Mouse (Mus musculus) liver, embryonic 13.5 days (tissue): ENCODE measurements around the gene Whrn. TPM values are rescaled to one million over a fixed set of nuclear protein-coding genes. Genes with fewer than 3 reads are reported as not detected.
A peak's percentile ranks its signal among the peaks of the same experiment; 100 is the strongest.

Source experiments
- ATAC-seq: fragments of 200-750 bp; cut with Nextera tagmentation; 2 replicates; pipeline ENCODE4 v1.8.0; 2017; ENCODE audit warnings: low read depth, mild to moderate bottlenecking, moderate number of reproducible peaks, moderate library complexity
- DNase-seq: peaks from one replicate; pipeline ENCODE4 v3.0.0; 2022
- H3K27ac ChIP-seq: fragments of 300-500 bp; sonication (generic); 2 replicates; pipeline ENCODE4 v1.5.1; 2015; ENCODE audit warnings: moderate library complexity, mild to moderate bottlenecking, inconsistent platforms
- H3K27me3 ChIP-seq: fragments of 300-500 bp; sonication (generic); 2 replicates; pipeline ENCODE4 v1.6.1; 2015; ENCODE audit warnings: mild to moderate bottlenecking, inconsistent platforms
- H3K36me3 ChIP-seq: fragments of 300-500 bp; sonication (generic); 2 replicates; pipeline ENCODE4 v1.6.1; 2015; ENCODE audit warnings: mild to moderate bottlenecking, inconsistent platforms
- H3K4me1 ChIP-seq: fragments of 300-500 bp; sonication (generic); replicated peaks from 2 replicates; pipeline ENCODE4 v1.6.1; 2015; ENCODE audit warnings: inconsistent platforms
- H3K4me2 ChIP-seq: fragments of 300-500 bp; sonication (generic); 2 replicates; pipeline ENCODE4 v1.6.1; 2015; ENCODE audit warnings: inconsistent platforms, mild to moderate bottlenecking, moderate library complexity
- H3K4me3 ChIP-seq: fragments of 300-500 bp; sonication (generic); replicated peaks from 2 replicates; pipeline ENCODE4 v1.5.1; 2015; ENCODE audit warnings: mild to moderate bottlenecking, inconsistent platforms
- H3K9ac ChIP-seq: fragments of 300-500 bp; sonication (generic); 2 replicates; pipeline ENCODE4 v1.6.1; 2015; ENCODE audit warnings: mild to moderate bottlenecking, inconsistent platforms
- H3K9me3 ChIP-seq: fragments of 300-500 bp; sonication (generic); replicated peaks from 2 replicates; pipeline ENCODE4 v1.6.1; 2016; ENCODE audit warnings: inconsistent platforms
- WGBS: fragments of 180-500 bp; shearing (Covaris S2); methylation state at CpG from one replicate; pipeline ENCODE4 v1.1.7; 2015; ENCODE audit not compliant: insufficient replicate concordance; 5-methylcytosine and 5-hydroxymethylcytosine counted together
- polyA plus RNA-seq: library from polyadenylated mRNA; unstranded; fragments of >200 nt; fragmentation: Nextera tagmentation; extraction: Ambion mirVana; gene quantifications from 2 replicates; pipeline ENCODE4 v1.2.1, GENCODE M21; 2015

Gene Whrn
- polyA plus RNA-seq, 1 experiment from 2014 or later: 0.18 TPM

DNA sequence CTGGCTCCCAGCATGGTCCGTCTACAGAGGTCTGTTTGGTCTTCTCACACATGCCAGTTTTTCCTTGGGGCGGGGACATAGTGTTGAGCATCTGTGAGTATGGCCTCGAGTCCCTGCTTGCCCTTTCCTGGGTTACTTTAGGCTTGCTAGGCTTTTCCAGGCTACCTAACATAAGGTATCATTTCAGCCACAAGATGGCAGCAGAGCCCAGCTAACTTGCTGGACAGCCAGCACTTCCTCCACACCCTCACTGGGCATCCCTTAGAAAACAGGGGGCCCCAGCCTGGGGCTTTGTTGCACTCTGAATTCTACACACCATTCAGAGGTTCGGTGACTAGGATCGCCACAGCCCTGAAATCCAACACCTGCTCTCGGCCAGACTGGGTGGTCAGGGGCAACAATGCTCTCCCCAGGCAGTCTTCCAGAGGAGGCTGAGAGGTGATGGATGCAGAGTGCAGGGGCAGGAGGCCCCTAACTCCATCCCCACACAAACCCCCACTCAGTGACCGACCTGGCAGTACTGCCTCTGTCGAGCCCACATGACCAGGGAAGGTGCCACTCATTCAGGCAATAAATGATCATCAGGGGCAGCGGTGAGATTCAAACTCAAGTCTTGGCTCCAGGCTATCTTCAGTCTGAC lies 78.4 kb downstream of the Whrn start:
- ATAC-seq: peak; percentile 32
- no peak overlapping the region for H3K4me3 ChIP-seq

DNA sequence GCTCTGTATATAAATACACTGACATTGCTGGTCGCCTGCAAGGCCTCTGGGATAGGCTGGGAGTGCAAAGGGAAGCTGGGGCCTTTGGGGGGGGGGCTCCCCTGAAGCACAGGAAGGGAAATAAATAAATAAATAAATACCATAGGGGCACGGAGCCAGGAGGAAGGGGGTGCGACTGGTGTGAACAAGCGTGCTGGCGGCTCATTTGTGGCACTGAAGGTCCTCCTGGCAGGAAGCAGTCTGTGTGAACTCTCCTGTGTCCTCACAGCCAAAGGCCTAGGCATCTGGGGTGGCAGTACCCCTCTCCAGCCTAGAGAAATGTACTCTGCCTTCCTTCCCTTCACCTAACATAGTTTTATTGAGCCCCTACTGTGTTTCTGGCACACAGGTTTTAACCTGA lies 80.8 kb downstream of the Whrn start:
- Histone ChIP-seq H3K27ac (no peak overlapping the region), H3K4me1 (peaks cover 14% of the 10 kb centered on the region), H3K9me3 (no peaks in the 10 kb centered on the region), H3K27me3 (no peaks in the 10 kb centered on the region; the same call in 1 of the 2 replicates), H3K36me3 (no peaks in the 10 kb centered on the region), H3K4me3 (no peak overlapping the region), H3K9ac (no peak overlapping the region), H3K4me2 (no peak overlapping the region)
- WGBS: 56% methylated on average over 5 of the region's 5 CpGs
- DNase-seq: no peak
- ATAC-seq: no peak

More for the DNA sequence above, 78.4 kb downstream of the Whrn start:
- Histone ChIP-seq H3K27me3 (no peaks in the 10 kb centered on the region), H3K4me2 (no peak overlapping the region), H3K9ac (no peak overlapping the region), H3K36me3 (no peaks in the 10 kb centered on the region), H3K4me1 (no peaks in the 10 kb centered on the region), H3K9me3 (no peaks in the 10 kb centered on the region), H3K27ac (no peak overlapping the region)
- DNase-seq: peak; percentile 31
- WGBS: 23% methylated on average over 9 of the region's 9 CpGs

DNA sequence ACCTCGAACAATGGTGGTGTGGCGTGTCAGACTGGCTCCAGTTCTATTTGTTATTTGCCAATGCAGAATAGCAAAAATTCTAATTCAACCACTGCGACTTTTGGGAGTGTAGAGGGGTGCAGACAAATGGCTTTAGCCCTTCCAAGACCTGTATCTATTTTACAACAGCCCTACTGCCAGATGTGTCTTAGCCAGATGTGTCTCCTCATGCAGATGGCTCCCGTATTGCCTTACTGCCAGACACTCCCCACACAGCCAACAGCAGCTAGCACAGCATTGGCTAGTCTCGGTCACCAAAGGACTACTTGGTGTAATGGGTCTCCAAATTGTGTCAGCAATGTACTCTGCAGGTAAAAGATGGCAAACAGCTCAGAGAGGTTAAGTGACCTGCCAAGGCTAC lies 84.6 kb downstream of the Whrn start:
- 66% methylated on average over 5 of the region's 5 CpGs for WGBS
- H3K27me3 ChIP-seq: peaks cover 7% of the 10 kb centered on the region
- no peaks in the 10 kb centered on the region for H3K9me3 ChIP-seq
- peaks cover 44% of the 10 kb centered on the region for H3K4me1 ChIP-seq
- no peak overlapping the region for H3K27ac ChIP-seq
- H3K4me2 ChIP-seq: peak overlapping the region; percentile 94
- no peaks in the 10 kb centered on the region for H3K36me3 ChIP-seq
- no peak for DNase-seq
- no peak for ATAC-seq
- H3K9ac ChIP-seq: no peak overlapping the region
- no peak overlapping the region for H3K4me3 ChIP-seq

DNA sequence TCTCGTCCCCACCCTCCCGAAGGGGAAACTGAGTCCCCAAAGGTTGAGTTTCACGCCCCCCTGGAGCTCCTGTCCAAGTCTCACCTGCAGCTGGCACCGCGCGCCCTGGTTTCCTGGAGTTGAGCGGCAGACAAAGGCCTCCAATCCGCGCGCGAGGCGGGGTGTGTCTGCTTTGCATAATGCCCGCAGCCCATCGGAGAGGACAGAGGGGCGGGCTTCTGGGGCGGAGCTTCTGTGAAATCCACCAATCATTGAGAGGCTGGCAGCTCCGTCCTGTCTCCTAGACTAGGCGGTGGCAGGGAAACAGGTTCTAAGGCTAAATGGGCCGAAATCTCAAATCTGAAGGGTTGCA lies 85.2 kb downstream of the Whrn start:
- peak; percentile 91 for ATAC-seq
- H3K27me3 ChIP-seq: peaks cover 7% of the 10 kb centered on the region
- peaks cover 51% of the 10 kb centered on the region for H3K4me1 ChIP-seq

DNA sequence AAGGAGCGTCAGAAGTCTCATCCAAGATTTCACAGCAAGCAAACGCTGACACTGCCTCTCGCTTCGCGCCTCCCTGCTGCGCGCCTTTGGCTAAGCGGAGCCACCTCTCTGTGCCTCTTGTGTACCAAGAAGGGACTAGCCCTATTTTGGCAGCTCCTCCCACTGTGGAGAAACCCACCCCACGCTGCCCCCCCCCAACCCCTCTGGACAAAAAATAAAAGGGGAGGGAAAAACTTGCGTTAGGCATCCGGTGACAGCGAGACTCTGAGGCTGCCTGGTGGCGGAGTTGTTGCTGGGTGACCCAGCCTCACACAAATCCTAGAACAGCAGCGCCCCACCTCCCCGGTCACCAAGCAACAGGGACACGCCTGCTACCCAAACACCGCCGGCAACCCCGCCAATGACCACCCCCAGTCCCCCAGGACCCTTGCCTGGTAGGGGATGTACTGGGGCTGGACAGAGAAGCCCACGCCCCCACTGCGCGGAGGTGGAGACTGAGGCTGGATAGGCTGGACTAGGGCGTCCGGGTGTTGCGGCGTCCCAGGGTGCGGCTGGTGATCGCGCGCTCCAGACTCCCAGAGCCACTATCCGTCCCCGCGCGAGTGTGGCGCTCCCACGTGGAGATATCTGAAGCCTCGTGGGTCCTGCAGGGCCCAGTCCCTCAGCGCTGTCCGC lies 85.7 kb downstream of the Whrn start:
- Histone ChIP-seq H3K4me1 (peaks cover 56% of the 10 kb centered on the region), H3K4me3 (peak overlapping the region; percentile 69), H3K36me3 (no peaks in the 10 kb centered on the region), H3K9ac (peak overlapping the region; percentile 60), H3K9me3 (no peaks in the 10 kb centered on the region), H3K4me2 (peak overlapping the region; percentile 94), H3K27ac (peak overlapping the region; percentile 12; the same call in 1 of the 2 replicates), H3K27me3 (peaks cover 7% of the 10 kb centered on the region)
- under 1% methylated on average over 37 of the region's 39 CpGs for WGBS
- DNase-seq (peak; percentile 57), ATAC-seq (peak; percentile 81)

More for the DNA sequence above, 85.2 kb downstream of the Whrn start:
- Histone ChIP-seq H3K9ac (peak overlapping the region; percentile 60), H3K4me3 (peak overlapping the region; percentile 69), H3K9me3 (no peaks in the 10 kb centered on the region), H3K27ac (peak overlapping the region; percentile 12; the same call in 1 of the 2 replicates), H3K36me3 (no peaks in the 10 kb centered on the region), H3K4me2 (peak overlapping the region; percentile 94)
- under 1% methylated on average over 19 of the region's 19 CpGs for WGBS
- peak; percentile 87 for DNase-seq

DNA sequence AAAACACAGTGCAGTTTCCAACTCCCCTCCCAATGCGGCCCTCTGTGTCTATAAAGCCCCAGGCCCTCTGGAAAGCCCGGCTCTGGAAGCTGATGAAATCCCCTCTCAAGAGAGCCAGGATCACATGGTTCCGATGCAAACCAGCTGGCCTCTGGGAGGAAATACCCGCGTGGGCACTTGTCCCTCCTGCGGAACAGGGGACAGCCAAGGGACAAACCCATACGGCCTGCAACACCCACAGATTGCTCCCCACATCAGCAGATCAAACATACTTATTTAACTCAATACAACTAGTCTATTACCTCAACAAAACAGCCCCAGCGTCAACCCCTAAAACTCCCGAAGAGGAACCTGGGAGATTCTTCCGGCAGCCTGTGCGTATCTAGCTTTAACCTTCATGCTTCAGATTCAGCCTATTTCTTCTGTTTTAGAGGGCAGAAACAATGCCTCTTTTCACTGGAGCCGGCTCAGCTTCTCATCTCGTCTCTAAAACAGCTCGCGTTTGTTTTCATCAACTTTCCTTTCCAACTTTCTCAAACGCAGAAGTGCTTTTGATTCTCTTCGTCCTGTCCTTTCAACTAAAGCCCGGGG lies 86.4 kb downstream of the Whrn start:
- 9% methylated on average over 18 of the region's 18 CpGs for whole genome bisulfite sequencing
- peaks cover 63% of the 10 kb centered on the region for H3K4me1 ChIP-seq
- H3K4me3 ChIP-seq: peak overlapping the region; percentile 69
- no peak for ATAC-seq
- H3K27ac ChIP-seq: no peak overlapping the region
- peak overlapping the region; percentile 60 for H3K9ac ChIP-seq
- H3K4me2 ChIP-seq: peak overlapping the region; percentile 94
- no peak for DNase-seq
- peaks cover 7% of the 10 kb centered on the region for H3K27me3 ChIP-seq
- no peaks in the 10 kb centered on the region for H3K9me3 ChIP-seq
- H3K36me3 ChIP-seq: no peaks in the 10 kb centered on the region

DNA sequence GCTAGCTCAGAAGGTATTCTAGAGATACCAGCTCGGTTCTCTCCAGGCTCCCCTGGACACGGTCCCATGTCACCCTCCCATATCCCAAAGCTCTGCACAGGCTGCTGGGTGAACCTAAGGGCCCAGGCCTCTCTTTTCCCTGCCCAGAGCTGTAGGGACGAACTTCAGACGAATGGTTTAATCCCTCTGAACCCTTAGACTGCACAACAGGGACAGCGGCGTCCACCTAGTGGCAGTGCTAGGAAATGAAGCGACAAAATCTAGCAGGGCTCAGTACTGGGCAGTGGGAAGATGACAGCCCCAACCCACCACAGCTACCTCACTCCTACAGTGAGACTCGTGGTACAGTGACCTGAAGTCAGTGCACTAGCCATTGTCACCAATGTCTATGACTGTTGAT lies 87.1 kb downstream of the Whrn start:
- Histone ChIP-seq H3K27ac (no peak overlapping the region), H3K9me3 (no peaks in the 10 kb centered on the region), H3K4me3 (no peak overlapping the region), H3K36me3 (no peaks in the 10 kb centered on the region), H3K4me2 (peak overlapping the region; percentile 94), H3K27me3 (peaks cover 7% of the 10 kb centered on the region), H3K4me1 (peaks cover 70% of the 10 kb centered on the region), H3K9ac (no peak overlapping the region)
- 12% methylated on average over 8 of the region's 8 CpGs for WGBS
- DNase-seq (no peak), ATAC-seq (no peak)

DNA sequence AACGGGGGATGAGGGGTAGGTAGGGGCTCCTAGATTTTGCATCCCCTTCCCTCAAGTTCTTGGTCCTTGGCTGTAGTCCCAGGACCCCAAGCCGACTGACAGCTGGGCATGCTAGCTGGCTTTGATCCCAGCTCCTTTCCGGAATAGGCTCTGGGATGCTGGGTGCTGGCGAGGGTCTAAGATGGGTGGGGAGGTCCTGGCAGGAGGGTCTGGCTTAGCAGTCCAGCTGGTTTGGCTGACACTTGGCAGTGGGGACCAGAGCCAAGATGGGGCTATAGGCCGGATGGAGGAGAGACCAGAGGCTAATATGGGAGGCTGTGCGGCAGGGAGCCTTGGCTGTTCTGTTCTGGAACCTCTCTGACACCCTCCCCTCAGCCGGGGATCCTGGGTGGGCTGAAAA lies 87.5 kb downstream of the Whrn start:
- Histone ChIP-seq H3K4me2 (no peak overlapping the region), H3K9ac (no peak overlapping the region; the same call in 1 of the 2 replicates), H3K36me3 (no peaks in the 10 kb centered on the region), H3K4me1 (peaks cover 74% of the 10 kb centered on the region), H3K27me3 (peaks cover 7% of the 10 kb centered on the region), H3K9me3 (no peaks in the 10 kb centered on the region), H3K27ac (no peak overlapping the region), H3K4me3 (no peak overlapping the region)
- no peak for ATAC-seq
- DNase-seq: no peak
- 61% methylated on average over 7 of the region's 7 CpGs for WGBS

DNA sequence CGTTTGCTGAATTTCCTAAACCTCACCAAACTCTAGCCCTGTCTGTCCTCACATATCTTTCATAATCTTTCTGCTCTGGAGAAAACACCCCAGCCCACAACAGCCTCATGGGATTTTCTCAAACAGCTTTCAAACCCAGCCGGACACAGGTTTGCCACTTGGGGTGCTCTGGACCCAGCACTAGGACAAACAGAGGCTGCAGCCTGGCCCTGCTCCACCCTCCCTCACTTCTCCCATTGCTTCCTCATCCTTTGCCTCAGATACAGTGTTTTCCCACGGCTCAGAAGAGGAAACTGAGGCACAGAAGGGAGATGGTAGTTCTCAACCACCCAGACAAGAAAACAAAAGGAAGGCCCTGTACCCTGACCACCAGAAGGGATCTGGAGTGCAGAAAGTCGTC lies 90.1 kb downstream of the Whrn start:
- H3K27me3 ChIP-seq: peaks cover 7% of the 10 kb centered on the region
- no peak for DNase-seq
- no peak overlapping the region for H3K27ac ChIP-seq
- H3K4me1 ChIP-seq: peaks cover 92% of the 10 kb centered on the region
- H3K9ac ChIP-seq: no peak overlapping the region
- H3K9me3 ChIP-seq: no peaks in the 10 kb centered on the region
- no peak overlapping the region for H3K4me2 ChIP-seq
- H3K36me3 ChIP-seq: no peaks in the 10 kb centered on the region
- ATAC-seq: no peak
- WGBS: 43% methylated on average over 4 of the region's 4 CpGs
- H3K4me3 ChIP-seq: no peak overlapping the region

DNA sequence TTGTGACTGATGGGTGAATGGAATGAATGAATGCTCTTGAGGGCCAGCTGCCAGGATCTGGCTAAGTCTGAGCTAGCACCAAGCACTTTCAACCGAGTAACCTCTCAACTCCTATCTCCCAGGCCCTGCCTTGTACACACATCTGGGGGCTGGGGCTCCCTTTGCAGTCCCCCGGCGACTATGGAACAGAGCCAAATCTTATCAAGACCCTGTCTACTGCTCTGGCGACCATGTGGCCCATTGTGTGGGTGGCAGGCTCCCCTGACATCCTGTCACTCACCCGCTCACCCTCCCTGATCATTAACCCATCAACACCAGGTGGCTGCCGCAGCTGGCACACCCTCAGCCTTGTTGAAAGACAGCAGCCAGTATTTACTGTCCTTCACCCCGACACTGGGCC lies 90.7 kb downstream of the Whrn start:
- Histone ChIP-seq H3K4me2 (no peak overlapping the region), H3K9me3 (no peaks in the 10 kb centered on the region), H3K9ac (peak overlapping the region; percentile 5; the same call in 1 of the 2 replicates), H3K27ac (no peak overlapping the region), H3K36me3 (no peaks in the 10 kb centered on the region), H3K27me3 (peaks cover 7% of the 10 kb centered on the region), H3K4me1 (peaks cover 93% of the 10 kb centered on the region), H3K4me3 (no peak overlapping the region)
- DNase-seq (no peak), ATAC-seq (no peak; the same call in 1 of the 2 replicates)
- WGBS: 16% methylated on average over 7 of the region's 7 CpGs

DNA sequence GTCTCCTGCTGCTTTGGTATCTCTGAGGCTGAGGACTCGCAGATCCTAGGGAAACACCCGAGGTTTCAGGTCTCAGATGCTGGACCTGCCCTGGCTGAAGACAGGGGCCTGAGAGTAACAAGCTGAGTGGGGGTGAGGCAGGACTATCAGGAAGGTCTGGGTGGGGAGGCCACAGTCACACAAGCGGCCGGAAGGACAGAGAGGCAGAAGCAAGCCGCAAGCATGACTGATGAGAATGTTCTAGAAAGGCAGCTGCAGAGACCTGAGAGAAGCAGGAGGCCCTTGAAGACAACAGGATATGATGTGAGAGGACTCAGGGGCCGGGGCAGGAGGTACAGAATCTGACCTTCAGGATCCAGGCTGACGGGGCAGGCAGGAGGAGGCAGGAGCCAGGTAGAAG lies 91.6 kb downstream of the Whrn start:
- Histone ChIP-seq H3K4me2 (no peak overlapping the region), H3K27me3 (peaks cover 4% of the 10 kb centered on the region), H3K9me3 (no peaks in the 10 kb centered on the region), H3K27ac (peak overlapping the region; percentile 50), H3K36me3 (no peaks in the 10 kb centered on the region), H3K4me1 (peaks cover 93% of the 10 kb centered on the region), H3K4me3 (no peak overlapping the region), H3K9ac (no peak overlapping the region)
- DNase-seq (no peak), ATAC-seq (no peak)
- 32% methylated on average over 7 of the region's 7 CpGs for WGBS
